Mouse (Mus musculus) heart, adult 2 months (tissue): ENCODE measurements around the gene Ccdc54.

ENCODE experiments used
- CTCF ChIP-seq: fragments of 200-600 bp; IDR thresholded peaks from 2 replicates; pipeline ENCODE4 v1.8.1; 2022; ENCODE audit warnings: antibody characterized with exemption, mild to moderate bottlenecking, moderate library complexity
- POLR2A ChIP-seq: fragments of 200-500 bp; IDR thresholded peaks from 2 replicates; pipeline ENCODE4 v1.6.1; 2011; ENCODE audit warnings: mild to moderate bottlenecking, low read depth, low read length, control low read depth; ENCODE audit not compliant: insufficient read depth

- TF ChIP-seq CTCF (no peak), POLR2A (no peak)
Measured at GRCm38 (mm10) chr16:50589574-50590151, 1.3 kb downstream of the Ccdc54 start.
